Mouse (Mus musculus): ENCODE results near the gene Tgfbr3. TPM values are rescaled to one million over a fixed set of nuclear protein-coding genes. Genes with fewer than 3 reads are reported as not detected.

The Tgfbr3 gene
- total RNA-seq (2021), result 10 to 100 TPM; 42.6 to 52.0 TPM

DNA sequence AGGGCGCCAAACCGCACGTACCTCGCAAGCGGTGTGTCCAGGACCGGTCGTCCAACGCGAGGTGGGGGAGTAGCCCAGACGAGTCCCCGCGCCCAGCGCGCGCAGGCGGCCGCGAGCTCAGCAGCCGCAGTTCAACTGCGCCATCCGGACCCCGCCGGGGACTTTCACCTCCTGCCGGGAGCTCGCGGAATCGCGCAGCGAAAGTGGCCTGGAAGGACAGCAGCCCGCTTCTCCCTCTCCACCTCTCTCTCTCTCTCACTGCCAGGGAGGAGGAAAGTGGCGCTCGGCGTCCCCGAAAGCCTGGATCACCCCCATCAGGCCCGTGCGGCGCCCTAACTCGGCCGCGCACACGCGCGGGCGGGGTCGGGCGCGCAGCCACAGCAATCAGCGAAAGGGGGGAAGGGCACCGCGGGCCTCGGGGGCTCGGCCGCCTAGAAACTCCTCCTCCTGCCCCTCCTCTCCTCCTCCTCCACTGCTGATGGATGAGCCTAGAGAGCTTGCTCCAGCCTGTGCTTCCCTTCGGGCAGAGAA is at the start of gene Tgfbr3:
Gene Tgfbr3, minus strand, starts transcription at position 396 of the 531 bp plus-strand sequence.
- intact Hi-C loops (cut with DNase I), result loop anchor here (2.0 to 5.0 kb wide), 6 partner anchors 32 to 292 kb away; no protein-coding TSS in a partner anchor
- DNase-seq, result peak; percentile 90 to 92

DNA sequence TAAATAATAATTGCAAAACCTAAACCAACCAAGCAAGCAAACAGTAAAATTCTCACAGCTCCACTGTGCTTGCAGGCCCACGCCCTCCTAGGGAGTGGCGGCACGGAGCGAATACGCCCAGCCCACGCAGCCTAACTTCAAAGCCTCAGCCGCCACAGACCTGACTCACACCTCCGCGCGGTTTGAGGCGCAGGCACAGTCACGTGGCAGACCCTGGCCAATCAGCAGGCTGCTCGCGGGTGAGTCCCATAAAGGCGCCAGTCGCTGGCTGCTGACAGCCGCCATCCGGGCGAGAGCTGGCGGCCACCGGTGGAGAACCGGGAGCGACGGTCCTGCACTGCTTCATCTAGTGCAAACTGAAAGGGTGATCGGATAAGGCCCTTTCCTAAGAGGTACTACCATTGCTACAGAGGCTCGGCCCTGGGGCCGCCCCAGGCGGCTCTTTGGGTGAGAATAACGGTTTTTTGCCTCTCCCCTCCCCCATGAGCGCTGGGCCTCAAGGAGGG is 41.5 kb upstream of the Tgfbr3 start, which contains the start of gene Brdt:
Gene Brdt, plus strand, starts transcription at position 244 of the 506 bp plus-strand sequence.
- DNase-seq, result no peak
- intact Hi-C loops (cut with DNase I), result no loop called here

DNA sequence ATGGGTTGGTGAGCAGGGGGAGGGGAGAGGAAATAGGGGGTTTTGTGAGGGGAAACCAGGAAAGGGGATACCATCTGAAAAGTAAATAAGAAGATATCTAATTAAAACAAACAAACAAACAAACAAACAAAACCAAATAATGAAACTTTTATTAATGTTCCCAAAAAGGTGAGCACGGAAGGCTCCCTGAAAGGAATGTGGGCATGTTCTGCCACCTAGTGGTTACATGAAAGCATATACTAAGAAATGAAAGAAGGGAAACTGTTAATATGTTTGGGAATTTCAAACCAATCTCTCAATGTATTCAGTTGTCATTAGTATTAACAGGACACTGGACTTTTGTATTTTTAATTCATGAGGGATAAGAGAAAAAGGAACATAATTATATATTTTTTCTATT is 31.3 kb upstream of the Tgfbr3 start:
- intact Hi-C loops (cut with DNase I), result loop anchor here (1.0 to 2.0 kb wide), 3 partner anchors 32 to 460 kb away; partner anchors contain the start of gene Tgfbr3
- peak; percentile 26 to 66 for DNase-seq

DNA sequence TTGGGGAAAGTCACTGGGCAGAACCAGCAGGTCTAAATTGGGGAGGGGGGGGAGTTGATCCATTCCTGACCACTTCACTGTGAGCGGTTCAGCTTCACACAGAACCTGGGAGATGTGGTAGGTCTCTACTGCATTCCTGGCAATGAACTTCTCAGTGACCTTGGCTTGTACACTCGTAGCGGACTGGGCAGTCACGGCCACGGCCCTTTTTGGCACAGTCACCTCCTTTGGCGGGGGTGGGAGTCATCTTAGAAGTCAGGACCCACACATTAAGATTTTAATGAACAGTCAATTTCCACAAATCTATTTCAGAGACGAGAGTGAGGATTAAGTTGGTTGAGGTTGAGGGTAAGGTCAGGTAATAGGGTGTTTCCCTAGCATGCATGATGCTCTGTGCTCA is 27.7 kb upstream of the Tgfbr3 start:
- no peak for DNase-seq
- intact Hi-C loops (cut with DNase I), result no loop called here

DNA sequence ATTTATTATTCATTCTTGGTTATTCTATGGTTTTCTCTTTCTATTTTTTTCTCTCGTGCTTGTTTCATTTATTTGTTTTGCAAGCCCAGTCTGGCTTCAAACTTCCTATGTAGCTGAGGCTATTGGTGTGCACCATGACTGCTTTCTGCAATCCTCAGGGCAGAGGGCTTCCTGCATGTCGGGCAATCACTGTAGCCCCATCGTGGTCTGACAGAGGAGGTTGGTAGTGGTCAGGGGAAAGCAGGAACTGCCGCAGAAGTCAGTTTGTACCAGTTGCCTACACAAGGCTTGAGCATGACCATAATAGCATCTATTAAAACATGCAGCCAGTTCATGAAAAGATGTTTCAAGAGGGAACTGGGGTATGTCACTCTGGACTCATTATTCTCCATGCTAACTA is 18.0 kb upstream of the Tgfbr3 start:
- no peak for DNase-seq
- intact Hi-C loops (cut with DNase I), result no loop called here

DNA sequence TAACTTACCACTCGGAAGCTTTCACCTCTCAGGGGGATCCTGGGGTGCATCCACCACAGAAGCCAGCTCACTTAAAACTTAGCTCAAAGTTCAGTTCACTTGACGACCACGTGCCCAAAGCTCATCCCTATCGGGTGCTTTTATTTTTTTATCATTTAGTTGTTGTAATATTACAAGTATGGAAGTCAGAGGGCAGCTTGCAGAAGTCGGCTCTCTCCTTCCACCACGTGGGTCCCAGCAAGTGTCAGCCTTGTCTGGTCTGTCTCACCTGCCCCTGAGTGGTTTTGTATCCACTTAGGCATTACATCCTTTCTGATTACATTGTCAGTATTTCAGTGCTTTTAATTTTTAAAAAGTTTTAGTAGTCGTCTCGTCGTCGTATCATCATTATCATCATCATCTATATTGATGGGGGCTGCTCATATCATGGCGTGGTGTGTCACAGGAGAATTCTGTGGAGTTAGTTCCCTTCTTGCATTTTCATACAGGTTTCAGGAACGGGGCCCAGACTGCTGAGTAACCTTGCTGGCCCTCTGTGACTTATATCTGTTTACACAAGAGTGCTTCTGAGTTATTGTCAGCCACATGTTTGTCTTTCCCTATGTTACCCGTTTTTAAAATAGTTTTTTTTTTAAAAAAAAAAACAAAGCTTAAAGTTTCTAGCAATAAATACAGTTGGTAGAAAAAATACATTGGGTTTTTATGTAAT is 14.8 kb upstream of the Tgfbr3 start:
- intact Hi-C loops (cut with DNase I), result no loop called here
- no peak for DNase-seq

DNA sequence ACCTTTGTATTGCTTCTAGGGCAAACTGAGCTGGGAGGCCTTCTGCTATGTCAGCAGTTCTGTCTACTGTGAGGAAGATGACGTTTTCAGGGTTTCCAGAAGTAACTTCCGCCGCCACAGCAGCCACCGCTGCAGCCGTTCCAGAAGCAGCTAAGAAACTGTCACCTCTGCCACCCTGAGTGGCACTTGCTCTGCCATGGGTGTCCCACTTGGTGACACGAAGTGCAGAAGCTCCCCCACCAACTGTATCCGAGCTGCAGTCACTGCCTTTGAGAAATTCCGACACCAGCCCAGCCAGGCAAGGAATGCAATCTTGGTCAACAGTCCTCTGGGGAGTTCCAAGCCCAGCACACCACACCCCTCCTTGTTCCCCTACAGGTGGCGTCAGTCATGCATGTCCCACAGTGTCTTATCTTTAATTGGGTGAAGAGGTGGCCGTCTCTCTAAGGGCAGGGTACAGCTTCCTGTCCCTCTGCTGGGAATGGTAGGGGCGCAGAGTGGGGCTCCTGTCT is 14.0 kb upstream of the Tgfbr3 start:
- intact Hi-C loops (cut with DNase I), result no loop called here
- peak; percentile 25 to 29 for DNase-seq

DNA sequence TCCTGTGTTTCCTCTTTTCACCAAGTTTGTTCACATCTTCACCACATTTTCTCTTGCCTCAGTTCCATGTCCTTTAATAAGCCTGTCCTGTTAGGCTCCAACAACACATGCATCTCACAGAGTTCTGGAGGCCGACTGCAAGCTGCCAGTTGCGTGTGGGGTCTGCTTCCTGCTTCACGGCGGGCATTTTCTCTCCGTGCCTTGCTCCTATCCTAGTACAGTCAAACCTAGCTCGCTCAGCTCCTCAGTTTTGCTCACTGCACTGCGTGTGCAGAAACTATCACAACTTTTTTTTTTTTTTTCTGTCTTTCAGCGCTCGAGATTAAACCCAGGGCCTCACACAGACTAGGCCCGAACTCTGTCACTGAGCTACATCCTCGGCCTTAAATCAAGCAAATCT is 9.4 kb upstream of the Tgfbr3 start:
- intact Hi-C loops (cut with DNase I), result no loop called here
- DNase-seq, result no peak

DNA sequence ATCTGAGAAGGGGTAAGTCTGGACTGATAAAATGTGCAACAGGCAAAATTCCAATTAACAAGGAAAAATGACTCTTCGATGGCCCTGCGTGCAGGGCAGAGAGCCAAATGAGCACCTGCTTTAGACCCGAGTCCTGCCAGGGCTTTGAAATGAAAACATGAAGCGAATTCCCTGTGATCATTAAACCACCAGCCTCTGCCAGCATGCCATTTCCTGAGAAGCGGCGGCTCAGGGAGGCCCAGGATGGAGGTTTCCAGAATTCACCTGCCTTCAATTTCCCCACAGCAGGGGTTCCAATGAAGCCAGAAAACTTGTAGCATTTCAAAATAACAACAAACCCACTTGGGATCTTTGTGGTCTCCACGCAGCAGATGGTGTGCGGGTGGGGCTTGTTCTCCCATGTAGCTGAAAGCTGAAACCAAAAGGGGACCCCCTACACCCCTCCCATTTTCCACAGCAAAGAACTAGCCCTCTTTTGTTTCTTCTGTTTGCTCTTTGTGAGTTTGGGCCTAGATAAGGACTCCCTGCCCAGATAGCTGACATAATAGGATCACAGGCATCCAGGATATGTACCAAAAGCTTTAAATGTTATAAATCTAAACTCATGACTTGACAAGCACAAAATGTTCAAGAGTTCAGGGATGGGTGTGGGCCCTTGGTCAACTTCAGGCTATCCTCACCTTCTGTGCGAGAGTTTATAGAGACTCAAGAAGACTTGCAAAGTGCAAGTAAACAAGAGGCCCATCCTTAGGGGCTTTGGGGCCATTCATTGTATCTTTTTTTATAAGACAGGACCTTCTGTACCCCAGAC is 7.3 kb upstream of the Tgfbr3 start:
- no peak for DNase-seq
- intact Hi-C loops (cut with DNase I), result no loop called here

DNA sequence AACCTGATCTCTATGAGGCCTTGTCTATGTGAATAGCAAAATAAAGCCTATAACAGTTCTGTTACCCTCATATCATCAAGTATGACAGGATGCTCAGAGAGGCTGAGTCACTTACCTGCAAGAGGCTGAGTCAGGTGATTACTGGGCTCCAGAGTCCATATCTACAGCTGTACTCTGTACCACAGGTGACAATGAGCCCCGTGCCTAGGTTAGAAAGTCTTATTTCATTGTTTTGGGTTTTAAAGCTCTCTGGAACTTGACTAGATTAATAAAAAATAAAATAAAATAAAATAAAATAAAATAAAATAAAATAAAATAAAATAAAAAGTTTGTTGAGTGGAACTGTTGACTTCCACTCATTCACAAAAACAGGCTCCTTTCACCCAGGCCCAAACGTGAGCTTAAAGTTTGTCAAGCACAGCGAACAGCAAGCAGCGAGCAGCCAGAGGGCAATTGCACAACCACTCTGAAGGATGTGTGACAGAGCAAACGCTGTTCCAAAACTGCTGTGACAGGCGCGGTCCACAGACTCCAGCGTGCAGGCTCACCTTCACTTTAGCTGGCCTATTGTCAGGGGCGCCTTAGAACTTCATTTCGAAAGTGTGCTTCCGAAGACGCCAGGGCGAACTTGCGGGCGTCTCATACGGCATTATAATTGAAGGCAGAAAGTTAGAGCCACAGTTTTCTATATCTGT is 6.5 kb upstream of the Tgfbr3 start:
- intact Hi-C loops (cut with DNase I), result no loop called here
- no peak for DNase-seq

DNA sequence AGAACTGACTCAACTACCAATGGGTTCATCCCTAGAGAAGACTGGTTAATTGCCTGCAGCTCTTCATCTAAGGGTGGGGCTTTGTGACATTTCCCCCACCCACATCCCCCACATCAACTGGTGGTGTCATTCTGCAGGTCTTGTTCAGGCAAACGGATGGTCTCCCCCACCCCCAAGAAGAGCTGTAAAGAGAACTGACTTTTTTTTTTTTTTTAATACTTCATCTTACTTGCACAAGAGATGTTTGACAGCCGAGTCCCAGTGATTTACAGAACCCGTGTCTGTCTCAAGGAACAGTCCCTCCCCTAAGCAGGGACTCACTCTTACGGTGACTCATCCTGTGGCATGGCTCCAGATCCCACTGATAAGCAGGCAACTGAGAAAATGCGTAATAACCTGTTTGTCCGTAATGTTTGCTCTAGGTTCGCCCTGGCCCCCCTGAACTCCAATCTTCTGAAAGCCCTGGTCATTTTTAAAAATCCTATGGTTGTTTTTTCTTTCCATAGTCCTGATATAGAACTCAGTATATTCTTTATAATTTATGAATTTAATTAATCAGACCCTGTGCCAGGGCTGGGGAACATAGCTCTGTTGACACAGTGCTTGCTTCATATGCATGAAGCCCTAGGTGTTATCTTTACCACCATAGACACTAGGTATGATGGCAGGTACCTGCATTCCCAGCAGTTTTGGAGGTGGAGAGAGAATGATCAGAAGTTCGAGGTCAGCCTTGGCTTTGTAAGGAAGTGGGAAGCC is 5.8 kb upstream of the Tgfbr3 start:
- DNase-seq, result no peak
- intact Hi-C loops (cut with DNase I), result no loop called here

DNA sequence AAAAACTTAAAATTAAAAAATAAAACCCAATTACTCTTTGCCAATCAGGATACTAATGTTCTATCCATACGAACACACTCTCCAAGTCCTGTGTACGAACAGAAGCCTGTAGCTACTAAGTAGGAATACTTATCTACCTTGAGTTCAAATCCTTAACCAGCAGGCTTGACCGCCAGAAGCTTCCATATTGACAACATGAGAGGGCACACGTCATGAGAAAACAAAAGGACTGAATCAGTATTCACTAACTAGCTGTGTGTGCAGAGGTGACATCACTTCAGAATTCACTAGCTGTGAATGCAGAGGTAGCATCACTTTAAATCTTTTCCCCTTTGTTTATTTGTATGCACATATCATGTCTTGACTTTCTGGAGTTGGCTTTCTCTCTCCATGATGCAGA is 4.6 kb upstream of the Tgfbr3 start:
- intact Hi-C loops (cut with DNase I), result no loop called here

DNA sequence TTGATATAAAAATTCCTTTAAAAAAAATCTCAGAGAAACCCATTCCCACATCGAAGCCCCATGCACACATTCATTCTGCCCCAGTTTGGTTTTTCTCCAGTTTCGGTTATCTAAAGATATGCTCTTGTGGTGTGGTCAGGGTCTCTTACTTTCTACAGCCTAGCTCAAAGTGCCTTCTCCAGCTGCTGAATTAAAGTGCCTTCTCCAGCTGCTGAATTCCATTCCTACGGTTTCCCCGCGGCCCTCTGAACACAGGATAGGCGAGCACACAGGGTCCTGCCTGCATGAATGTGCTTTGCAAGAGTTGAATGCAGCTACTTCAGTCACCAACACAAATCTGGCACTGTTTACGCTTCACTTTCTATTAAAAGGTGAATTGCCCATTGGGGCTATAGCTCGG is 557 bp upstream of the Tgfbr3 start:
- no peak for DNase-seq
- intact Hi-C loops (cut with DNase I), result loop anchor here (2.0 to 5.0 kb wide), 6 partner anchors 31 to 293 kb away; no protein-coding TSS in a partner anchor

More for the DNA sequence above, 4.6 kb upstream of the Tgfbr3 start:
- no peak for DNase-seq

DNA sequence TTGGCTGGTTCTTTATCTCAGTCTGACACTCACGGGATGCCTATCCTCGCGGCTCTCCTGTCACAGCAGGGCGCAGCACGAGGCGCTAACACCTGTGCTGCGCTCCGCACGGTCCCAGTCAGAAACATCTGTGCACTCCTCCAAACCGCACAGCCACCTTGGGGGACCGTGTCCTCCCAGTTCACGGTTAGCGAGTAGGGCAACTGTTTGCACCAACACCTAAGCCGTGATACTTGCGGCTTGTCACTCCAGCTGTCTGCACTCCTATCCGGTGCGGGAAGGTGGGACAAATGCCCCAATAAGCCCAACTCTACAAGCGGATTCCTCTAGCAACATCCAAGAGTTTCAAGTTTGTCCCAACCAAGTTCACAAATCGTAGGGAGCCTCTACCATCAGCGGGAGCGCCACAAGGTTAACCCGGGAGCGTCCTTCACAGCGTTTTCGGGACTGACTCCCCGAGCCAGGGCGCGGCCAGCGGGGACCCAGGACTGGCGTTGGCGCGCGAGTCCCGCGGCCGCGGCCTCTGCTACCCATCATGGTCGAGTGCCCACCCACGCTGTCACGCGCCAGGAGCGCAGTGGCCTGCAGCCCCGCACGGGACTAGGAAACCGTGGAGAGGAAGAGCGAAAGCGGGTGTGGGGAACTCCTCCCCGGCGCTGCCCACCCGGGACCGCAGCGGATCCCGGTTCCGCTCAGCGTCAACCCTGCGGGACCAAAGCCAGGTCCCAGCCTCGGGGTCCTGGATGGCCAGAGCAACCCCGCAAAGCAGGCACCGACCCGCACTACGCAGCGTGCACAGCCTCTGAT is 799 bp downstream of the Tgfbr3 start:
- intact Hi-C loops (cut with DNase I), result loop anchor here (2.0 to 5.0 kb wide), 6 partner anchors 32 to 292 kb away; no protein-coding TSS in a partner anchor
- DNase-seq, result no peak

DNA sequence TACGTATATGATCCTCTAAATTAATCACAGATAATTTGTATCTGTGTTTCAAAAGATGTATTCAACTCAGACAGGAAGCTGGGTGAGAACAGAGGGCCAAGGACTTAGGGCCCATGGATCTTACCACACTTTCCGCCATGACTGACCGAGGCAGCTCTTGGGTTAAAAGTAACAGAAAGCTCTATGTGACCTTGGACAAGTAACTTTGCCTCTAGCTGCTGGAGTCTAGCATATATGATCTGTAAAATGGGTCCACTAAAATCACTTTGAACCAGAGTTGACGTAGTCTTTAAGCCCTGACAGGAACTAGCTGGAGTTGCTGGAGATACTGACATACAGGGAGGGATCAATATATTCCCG is 1.5 kb downstream of the Tgfbr3 start:
- DNase-seq, result no peak
- intact Hi-C loops (cut with DNase I), result loop anchor here (2.0 to 5.0 kb wide), 7 partner anchors 33 to 291 kb away; no protein-coding TSS in a partner anchor

DNA sequence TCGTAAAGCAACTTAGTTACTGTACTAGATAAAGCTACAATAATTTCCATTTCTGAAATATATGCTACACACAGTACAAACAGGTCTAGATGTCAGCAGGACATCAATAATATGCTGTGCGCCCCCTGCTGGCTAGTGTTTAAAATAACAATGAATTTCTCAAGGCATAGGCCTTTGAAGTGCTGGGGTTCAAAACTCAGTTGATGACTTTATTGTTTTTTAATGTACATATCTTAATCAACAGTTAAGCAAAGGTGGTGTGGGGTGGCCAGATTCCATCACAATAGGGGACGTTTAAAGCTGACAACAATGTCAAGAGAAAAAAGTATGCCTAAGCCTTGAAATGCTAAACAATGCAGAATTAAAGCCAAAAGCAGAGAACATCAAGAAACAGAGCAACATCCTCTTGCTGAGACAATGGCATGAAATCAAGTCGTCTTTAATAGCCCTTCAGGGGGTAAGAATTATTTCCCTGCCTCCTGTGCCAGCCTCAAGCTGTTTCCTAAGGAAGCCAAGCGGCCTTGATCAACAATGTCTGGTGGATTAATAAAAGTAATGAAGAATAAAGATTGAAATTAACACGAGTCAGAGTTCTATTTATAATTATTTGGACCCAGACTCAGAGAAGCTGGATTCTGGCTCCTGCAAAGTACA is 2.0 kb downstream of the Tgfbr3 start:
- DNase-seq, result peak; percentile 83 to 86
- intact Hi-C loops (cut with DNase I), result loop anchor here (2.0 to 5.0 kb wide), 5 partner anchors 120 to 275 kb away; no protein-coding TSS in a partner anchor

DNA sequence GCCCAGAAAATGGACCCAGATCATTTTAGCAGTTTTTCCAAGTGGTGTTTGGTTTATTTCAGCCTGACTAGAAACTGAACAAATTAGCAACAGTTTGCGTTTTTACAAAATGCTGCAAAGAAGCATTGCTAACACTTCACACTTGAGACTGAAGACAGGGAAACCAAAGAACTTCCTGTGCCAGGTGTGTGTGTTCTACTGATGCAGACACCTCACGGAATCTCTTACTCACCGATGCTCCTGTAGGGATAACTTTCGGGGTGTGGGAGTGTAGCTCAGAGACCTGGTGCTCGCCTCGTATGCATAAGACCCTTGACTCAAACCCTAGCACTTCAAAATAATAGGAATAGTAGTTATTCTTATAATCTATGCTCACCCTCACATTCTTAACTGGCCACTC is 3.9 kb downstream of the Tgfbr3 start:
- intact Hi-C loops (cut with DNase I), result loop anchor here (5.0 kb wide), 4 partner anchors 118 to 273 kb away; no protein-coding TSS in a partner anchor
- no peak for DNase-seq

DNA sequence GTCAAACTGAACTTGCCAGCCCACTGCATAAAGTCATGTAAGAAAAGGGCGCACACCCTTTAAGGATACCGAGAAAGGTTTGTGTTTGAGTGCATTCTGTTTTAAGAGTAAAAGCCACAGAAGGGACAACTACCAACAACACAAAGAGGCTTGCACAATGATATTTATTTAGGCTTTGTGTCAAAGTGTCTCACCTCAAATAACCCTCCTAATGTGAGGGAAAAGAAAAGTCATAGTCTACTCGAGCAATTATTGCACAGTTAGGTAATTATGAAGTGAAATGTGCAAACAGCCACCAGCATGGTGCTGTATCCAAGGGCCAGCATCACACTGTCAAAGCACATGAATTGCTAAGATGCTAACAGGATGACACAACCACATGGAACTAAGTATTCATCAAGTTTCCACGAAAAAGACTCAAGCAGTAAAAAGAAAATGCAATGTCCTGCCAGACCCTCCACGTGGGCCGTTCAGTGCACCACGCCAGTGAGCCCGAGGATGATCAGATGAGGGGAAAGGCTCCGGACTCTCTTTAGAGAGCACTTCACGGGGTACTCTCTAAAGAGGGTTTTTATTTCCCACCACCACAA is 5.4 kb downstream of the Tgfbr3 start:
- intact Hi-C loops (cut with DNase I), result no loop called here
- DNase-seq, result no peak
